Mouse (Mus musculus) megakaryocyte-erythroid progenitor cell, adult 5-6 weeks (primary cell): Measurements from ENCODE around the gene Arhgef33. TPM values are rescaled to one million over a fixed set of nuclear protein-coding genes. Genes with fewer than 3 reads are reported as not detected.
A peak's percentile ranks its signal among the peaks of the same experiment; 100 is the strongest.
"Not testable (repeated sequence)": the region's sequence is repeated elsewhere in the genome, so short reads cannot be mapped to it uniquely, and the experiment has no call there.

Source experiments
- ATAC-seq: replicated peaks from 2 replicates; pipeline ENCODE4 v1.8.0; 2016; ENCODE audit warnings: mild to moderate bottlenecking, inconsistent platforms; ENCODE audit not compliant: severe bottlenecking, poor library complexity, low FRiP score, low TSS enrichment
- total RNA-seq, 2 experiments: library from RNA; stranded (forward) in 1 of 2; stranded (reverse) in 1 of 2; fragments of 200-1000, 215-1000 nt in 1 of 2; fragments of >200 nt in 1 of 2; fragmentation: Nextera tagmentation in 1 of 2; gene quantifications; 2 replicates each; pipeline ENCODE4 v1.2.3; 2014 to 2017

Arhgef33 gene
- not detected in 2 replicates for total RNA-seq (2014; fragmentation: Nextera tagmentation)
- total RNA-seq (2017): not detected in 2 replicates

GRCm38 (mm10) chr17:80307251-80307650 is at the start of gene Arhgef33:
TSS of gene Arhgef33 (plus strand) at chr17:80307407.
- ATAC-seq: 0 out of 2 replicates have a peak, but pooled peaks have one; percentile 34

DNA sequence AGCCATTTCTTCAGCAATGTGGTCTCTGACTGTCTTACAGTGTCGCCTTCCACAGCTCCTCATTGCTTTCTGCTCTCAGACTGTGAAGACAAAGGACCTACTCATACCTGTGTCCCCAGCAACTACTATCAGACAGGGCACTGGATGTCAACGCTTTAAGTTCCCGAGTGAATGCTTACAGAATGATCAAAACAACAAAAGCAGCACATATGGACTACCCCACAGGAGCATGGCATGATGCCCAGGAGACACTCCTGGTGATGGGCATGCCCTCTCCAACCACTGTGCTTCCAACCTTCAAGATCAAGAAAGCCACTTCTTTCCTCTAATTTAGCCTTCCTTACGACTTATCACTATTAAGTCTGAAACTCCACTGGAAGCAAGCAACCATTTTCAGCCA is 40.1 kb upstream of the Arhgef33 start:
- ATAC-seq: no peak

GRCm38 (mm10) chr17:80268151-80268550 is 39.1 kb upstream of the Arhgef33 start:
- ATAC-seq: no peak

- not testable (repeated sequence) for ATAC-seq
Observed at GRCm38 (mm10) chr17:80270622-80271021, 36.6 kb upstream of the Arhgef33 start.

- ATAC-seq: no peak
Observed at GRCm38 (mm10) chr17:80278255-80278654, 29.0 kb upstream of the Arhgef33 start.

DNA sequence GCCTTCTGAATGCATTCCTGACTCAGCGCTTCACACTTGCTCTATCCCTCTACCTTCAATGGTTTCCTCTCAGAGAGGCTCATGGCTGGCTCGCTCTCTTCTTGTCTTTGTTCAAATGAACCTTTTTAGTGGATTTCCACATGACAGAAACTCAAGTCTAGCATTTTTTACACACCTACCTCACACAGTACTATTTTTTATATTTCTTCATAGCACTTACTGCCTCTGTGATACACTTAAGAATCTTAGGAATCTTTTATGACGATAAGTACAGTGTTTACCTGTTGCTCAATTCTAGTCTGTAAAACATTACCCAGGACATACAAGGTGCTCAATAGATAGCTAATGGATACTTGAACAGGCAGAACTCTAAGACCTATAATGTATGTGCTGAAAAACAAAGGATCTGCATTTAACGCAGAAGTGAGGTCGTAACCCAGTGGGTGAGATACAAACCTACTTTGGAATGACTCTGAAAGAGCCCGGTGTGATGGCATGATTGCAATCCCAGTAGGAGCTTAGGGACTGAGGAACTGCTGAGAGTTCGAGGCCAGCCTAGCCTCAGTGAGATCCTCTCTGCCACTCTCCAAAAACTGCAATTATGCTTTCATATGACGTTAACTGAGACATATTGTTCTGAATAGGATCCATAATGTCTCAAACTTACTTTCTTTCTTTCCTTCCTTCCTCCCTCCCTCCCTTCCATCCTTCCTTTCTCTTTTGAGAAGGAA is 27.7 kb upstream of the Arhgef33 start:
- no peak for ATAC-seq

GRCm38 (mm10) chr17:80284446-80284845 is 22.8 kb upstream of the Arhgef33 start:
- no peak for ATAC-seq

DNA sequence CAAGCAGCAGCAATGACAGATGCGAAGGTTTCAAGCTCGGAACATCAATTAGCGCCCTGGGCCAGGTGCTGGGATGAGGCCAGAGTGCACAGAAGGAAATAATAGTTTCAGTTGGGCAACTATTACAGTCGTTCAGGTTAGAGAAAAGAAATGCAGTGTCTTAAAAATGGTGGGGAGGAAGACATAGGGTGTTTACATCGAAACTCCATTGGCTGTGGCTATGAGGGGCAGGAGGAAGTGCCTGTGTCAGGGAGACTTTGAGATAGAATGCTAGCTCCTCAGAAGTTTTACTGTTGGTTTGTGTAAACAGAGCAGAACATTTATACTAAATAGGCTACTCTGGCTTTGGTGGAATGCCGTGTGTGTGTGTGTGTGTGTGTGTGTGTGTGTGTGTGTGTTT is 19.2 kb upstream of the Arhgef33 start:
- no peak for ATAC-seq

DNA sequence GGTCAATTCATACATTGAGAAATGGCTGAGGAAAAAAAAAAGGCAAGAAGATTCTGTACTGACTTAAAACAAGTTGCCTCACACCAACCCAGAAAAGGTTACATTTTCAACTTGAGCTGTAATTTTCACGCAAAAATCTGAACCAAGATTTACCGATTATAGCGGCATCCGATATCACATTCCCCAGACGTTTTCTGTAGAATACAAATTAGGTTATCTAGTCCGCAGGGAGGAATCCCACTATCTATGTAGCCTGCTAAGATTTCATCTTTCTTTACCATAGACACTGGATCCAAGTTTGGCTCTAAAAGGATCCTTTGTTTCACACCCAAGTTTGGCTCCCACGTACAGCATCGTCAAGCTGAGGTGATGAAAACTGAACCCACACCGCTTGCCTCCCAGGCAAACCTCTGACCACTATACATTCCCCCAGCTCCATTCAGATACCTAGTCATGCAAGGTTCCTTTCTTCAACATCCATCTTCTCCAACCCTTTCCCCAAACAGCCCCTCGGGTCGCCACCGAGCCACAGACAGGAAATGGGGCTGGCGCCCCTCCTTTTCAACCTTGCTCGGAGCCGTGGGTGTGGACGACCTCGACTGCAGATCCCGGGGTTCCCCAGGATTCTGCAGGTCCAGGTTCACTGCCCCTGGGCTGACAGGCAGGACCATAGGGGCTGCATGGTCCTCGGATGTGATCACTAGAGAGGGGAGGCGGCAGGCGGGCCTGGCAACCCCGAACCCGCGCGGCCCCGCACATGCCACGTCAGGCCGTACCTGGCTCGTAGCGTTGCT is 17.7 kb upstream of the Arhgef33 start:
- ATAC-seq: peak; percentile 31

DNA sequence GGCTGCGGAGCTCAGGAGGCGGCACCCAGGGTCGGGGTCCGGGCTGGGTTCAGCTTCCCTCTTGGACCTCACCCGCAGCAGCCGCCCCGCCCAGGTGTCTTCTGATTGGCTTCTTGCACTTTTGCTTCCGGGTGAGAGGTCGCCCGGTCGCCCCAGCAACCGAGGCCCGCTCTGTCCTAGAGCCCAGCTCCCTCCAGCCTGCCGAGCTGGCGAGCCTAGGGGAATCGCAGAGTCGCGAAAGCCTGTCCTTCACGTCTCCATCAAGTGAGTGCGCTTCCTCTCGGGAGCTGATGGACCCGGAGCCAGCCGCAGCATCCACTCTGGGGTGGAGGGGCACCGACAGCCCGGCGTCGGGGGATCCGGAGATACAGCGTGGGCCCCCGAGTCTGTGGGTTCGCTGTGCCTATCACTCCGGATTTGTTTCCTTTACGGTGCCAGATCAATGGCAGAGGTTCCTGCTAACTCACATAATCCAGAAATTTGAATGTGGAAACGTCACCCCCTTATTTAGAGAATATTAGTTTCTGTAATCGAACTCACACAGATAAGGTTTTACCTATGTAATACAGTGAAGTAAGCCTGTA is 17.0 kb upstream of the Arhgef33 start, which contains the start of the genes Morn2 and Dhx57:
TSS of gene Morn2 (plus strand) at position 130 of the 584 bp plus-strand sequence.
TSS of gene Dhx57 (minus strand) at position 403 of the 584 bp plus-strand sequence.
- ATAC-seq: peak; percentile 98

GRCm38 (mm10) chr17:80291148-80291547 is 16.1 kb upstream of the Arhgef33 start:
- ATAC-seq: peak; percentile 65

DNA sequence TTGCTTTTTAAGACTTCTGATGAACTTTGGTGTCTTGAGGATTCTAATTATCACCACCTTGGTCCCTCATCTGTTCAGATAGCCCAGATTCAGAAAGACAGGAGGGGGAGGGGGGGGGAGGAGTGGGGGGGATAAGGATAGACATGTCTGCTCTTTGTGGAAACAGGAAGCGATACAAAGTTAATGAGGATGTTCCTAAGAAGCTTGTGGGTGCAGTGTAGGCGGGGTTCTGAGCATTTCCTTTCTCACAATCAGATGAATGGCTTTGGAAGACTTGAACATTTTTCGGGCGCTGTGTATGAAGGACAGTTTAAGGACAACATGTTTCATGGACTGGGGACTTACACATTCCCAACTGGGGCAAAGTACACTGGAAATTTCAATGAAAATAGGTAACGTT is 11.9 kb upstream of the Arhgef33 start:
- ATAC-seq: no peak

DNA sequence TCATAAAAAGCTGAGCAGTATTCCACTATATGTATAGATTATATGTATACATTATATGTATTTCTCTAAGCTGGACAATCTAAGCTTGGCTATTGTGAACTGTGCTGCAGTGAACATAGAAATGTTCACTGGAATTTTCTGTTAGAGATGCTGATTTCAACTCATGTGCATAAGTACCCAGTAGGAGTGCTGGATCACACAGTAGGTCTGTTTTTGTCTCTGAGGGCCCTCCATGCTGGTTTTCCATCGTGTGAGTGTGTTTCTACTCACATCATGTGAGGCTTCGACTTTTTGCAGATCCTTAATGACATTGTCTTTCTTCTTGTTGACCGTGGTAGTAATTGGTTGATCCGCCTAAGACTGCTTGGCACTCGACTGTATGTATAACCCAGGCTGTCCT is 8.4 kb upstream of the Arhgef33 start:
- no peak for ATAC-seq

GRCm38 (mm10) chr17:80311761-80312160 is 4.6 kb downstream of the Arhgef33 start:
- no peak for ATAC-seq

DNA sequence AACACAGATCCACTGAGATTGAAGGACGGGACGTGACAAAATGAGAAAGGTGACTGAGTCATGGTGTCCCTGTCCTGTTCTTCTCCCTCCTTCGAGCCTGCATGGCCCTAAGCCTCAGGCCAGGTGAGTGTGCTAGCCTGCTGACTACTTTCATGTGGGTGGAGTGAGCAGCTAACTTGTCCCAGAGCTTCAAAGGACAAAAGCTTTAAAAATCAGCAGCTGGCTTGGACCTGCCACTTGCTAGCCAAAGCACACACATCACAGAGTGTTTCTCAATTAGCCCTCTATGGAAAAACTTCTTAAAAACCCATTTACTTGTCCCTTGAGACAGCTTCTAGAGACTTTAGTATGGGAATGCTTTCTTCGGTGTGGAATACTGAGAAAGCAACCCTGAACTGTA is 5.2 kb downstream of the Arhgef33 start:
- ATAC-seq: no peak

GRCm38 (mm10) chr17:80322228-80322627 is 15.0 kb downstream of the Arhgef33 start:
- peak; percentile 59 for ATAC-seq

GRCm38 (mm10) chr17:80323015-80323414 is 15.8 kb downstream of the Arhgef33 start:
- ATAC-seq: no peak

DNA sequence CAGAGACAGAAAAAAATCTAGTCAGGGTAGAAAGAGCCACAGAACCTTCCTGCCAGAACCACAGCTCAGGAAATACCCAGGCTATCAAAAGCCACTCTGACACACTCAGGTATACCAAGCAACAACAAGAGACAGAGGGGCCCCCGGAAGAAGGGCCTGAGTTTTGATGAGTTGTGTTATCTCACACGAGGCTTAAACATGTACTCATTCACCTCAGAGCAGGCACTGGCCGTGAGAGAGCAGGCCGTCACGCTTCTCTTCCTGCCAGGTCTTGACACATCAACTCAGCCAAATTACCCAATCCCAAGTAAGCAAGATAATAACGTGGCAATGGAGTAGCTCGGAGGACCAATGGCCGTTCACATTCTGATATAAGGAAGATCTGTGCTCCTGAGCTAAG is 16.5 kb downstream of the Arhgef33 start:
- ATAC-seq: no peak; the same call in 1 of the 2 replicates

- no peak for ATAC-seq
Observed at GRCm38 (mm10) chr17:80324521-80324920, 17.3 kb downstream of the Arhgef33 start.

DNA sequence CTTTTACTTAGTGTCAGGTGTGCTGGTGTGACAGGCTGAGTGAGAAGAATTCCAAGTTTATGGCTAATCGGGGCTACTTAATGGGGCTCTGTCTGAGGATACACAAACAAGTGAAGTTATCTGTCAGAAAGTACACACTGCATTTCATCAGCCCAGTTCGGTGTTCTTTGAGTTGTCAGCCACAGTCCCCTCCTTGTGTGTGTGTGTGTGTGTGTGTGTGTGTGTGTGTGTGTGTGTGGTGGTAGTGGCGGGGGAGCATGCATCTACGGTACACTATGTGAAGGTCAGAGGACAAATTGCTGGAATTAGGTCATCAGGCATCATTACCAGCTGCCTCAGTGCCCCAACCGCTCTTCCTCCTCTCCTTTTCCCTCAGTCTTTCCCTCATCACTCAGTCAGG is 18.2 kb downstream of the Arhgef33 start:
- no peak for ATAC-seq
